Mouse (Mus musculus): ENCODE measurements at regions not wholly inside any gene's neighbourhood (a gene's known extent, or its start where the extent isn't known, plus 50 kb on each side); places are given as distances from the start of the nearest gene placed in this dataset.

DNA sequence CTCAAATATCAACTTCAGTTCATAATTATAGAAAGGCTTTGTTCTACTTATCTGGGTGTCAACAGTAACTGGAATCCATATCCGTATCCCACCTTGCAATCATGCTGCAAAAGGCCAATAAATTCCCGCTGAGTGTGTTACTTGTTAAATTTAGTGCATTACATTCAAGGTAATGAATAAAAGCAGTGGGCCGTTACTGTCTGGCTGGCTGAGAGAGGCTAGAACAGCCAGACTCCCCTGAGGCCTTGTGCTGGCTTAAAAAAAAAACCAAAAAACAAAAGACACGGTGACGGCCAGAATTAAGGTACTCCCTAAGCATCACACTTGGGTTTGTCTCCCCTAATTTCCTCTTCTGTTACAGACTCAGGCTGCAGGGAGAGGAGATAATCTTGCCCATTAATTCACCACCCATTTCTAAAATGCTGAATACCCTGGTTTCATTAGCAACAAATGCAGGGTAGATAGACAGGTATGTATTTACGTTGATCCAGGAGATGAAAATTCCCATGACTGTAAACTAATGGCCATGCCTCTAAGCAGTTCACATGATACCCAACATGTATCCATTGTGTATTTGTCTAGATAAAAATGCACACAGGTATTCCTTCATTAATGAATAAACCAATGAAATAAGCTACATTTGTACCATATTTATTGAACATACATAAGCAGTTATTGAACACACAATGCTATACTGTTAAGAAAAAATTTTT is 74.1 kb upstream of the Gm11146 start:
- no peak for TF ChIP-seq CTCF (IDR thresholded peaks at IDR 0.05; ENCODE audit: low read depth, low read length)
- TF ChIP-seq POLR2A (IDR thresholded peaks at IDR 0.05; ENCODE audit: extremely low read depth, insufficient read depth, low read length) = no peak
